Mouse (Mus musculus) midbrain, embryonic 10.5 days (tissue): ENCODE results near the gene Rsu1. TPM values are rescaled to one million over a fixed set of nuclear protein-coding genes. Genes with fewer than 3 reads are reported as not detected.
"Not testable (repeated sequence)": the region's sequence is repeated elsewhere in the genome, so short reads cannot be mapped to it uniquely, and the experiment has no call there.

Source experiments
- DNase-seq: peaks from one replicate; pipeline ENCODE4 v3.0.0-alpha.2; 2017; ENCODE audit warnings: low spot score
- H3K27ac ChIP-seq: fragments of 300-500 bp; sonication (generic); replicated peaks from 2 replicates; pipeline ENCODE4 v1.5.1; 2016; ENCODE audit warnings: mild to moderate bottlenecking
- H3K27me3 ChIP-seq: fragments of 300-500 bp; sonication (generic); 2 replicates; pipeline ENCODE4 v1.6.1; 2016; ENCODE audit warnings: low read depth, mild to moderate bottlenecking; ENCODE audit not compliant: poor library complexity, severe bottlenecking
- H3K36me3 ChIP-seq: fragments of 300-500 bp; sonication (generic); 2 replicates; pipeline ENCODE4 v1.6.1; 2016; ENCODE audit warnings: mild to moderate bottlenecking, moderate library complexity
- H3K4me1 ChIP-seq: fragments of 300-500 bp; sonication (generic); 2 replicates; pipeline ENCODE4 v1.6.1; 2016
- H3K4me3 ChIP-seq: fragments of 300-500 bp; sonication (generic); 2 replicates; pipeline ENCODE4 v1.5.1; 2016; ENCODE audit warnings: mild to moderate bottlenecking, moderate library complexity
- H3K9me3 ChIP-seq: fragments of 300-500 bp; sonication (generic); replicated peaks from 2 replicates; pipeline ENCODE4 v1.6.1; 2016; ENCODE audit warnings: mild to moderate bottlenecking
- WGBS: fragments of 180-500 bp; shearing (Covaris S2); methylation state at CpG from one replicate; pipeline ENCODE4 v1.1.7; 2016; 5-methylcytosine and 5-hydroxymethylcytosine counted together
- polyA plus RNA-seq: library from polyadenylated mRNA; unstranded; fragments of >200 nt; fragmentation: Nextera tagmentation; extraction: Ambion mirVana; gene quantifications from 2 replicates; pipeline ENCODE4 v1.2.1, GENCODE M21; 2016

The Rsu1 gene
- polyA plus RNA-seq, 1 experiment from 2014 or later: 70.0 TPM

DNA sequence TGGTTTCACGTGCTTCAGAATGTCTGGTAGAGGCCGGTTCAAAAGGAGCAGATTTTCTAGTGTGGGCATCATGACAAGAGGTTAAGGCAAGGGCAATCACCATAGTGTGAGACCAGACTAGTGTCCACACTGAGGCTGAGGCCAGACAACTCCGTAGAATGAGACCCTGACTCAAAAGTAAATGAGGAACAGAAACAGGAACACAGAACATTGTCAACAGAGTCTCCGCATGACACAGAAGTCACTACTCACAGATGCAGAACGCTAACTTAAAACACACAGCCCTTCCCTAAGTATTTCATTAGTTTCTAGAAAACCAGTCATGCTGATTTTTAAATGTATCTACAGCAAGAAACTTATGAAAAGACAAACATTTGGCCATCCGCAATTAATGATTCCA is 53.1 kb downstream of the Rsu1 start:
- Histone ChIP-seq H3K4me1 (no peaks in the 10 kb centered on the region), H3K27me3 (no peaks in the 10 kb centered on the region), H3K4me3 (no peak overlapping the region), H3K36me3 (peaks cover 9% of the 10 kb centered on the region; the same call in 1 of the 2 replicates), H3K9me3 (no peaks in the 10 kb centered on the region), H3K27ac (no peak overlapping the region)
- DNase-seq: no peak
- WGBS: 83% methylated on average over 6 of the region's 6 CpGs

DNA sequence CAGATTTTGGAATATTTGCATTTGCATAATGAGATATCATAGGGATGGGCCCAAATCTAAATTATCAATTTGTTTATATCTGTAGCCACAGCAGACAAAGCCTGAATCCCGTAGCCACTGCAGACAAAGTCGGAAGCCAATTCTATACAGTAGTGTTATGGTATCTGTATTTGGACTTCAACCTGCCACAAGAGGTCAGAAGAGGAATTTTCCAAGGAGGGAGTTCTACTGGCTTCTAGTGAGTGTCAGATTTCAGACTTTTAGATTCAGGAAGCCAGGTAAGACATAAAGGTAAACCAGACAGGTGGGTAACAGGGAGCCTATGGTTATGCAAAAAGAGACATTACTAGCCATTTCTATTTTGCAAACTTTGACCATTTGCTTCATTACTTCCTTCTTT is 64.4 kb downstream of the Rsu1 start:
- Histone ChIP-seq H3K27me3 (no peaks in the 10 kb centered on the region), H3K4me1 (0 out of 2 replicates have a peak, but pooled peaks cover 4% of the 10 kb centered on the region), H3K27ac (no peak overlapping the region), H3K4me3 (no peak overlapping the region), H3K36me3 (no peaks in the 10 kb centered on the region), H3K9me3 (no peaks in the 10 kb centered on the region)
- 91% methylated on average over 2 of the region's 2 CpGs for WGBS
- no peak for DNase-seq

DNA sequence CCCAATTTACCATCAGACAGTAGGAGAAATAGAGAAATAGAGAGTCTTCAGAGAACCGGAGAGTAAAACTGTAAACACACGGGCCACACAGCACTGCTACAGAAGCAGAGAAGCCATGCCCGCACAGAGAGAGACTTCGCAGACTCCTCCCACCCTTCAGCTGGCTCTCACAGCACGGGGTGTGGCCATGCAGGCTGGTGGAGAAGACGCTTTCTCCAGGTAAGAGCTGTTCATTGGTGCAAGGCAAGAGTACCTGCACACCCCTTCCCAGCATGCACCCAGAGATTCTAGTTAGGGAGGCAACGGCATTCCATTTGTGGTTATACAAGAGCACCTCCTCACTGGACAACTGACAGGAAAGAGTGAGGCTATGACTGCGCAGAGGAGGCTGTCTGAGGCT is 64.8 kb downstream of the Rsu1 start:
- H3K4me3 ChIP-seq: no peak overlapping the region
- DNase-seq: no peak
- H3K27ac ChIP-seq: no peak overlapping the region
- H3K36me3 ChIP-seq: no peaks in the 10 kb centered on the region
- no peaks in the 10 kb centered on the region for H3K9me3 ChIP-seq
- 68% methylated on average over 8 of the region's 8 CpGs for WGBS
- H3K27me3 ChIP-seq: no peaks in the 10 kb centered on the region
- H3K4me1 ChIP-seq: 0 out of 2 replicates have a peak, but pooled peaks cover 4% of the 10 kb centered on the region

DNA sequence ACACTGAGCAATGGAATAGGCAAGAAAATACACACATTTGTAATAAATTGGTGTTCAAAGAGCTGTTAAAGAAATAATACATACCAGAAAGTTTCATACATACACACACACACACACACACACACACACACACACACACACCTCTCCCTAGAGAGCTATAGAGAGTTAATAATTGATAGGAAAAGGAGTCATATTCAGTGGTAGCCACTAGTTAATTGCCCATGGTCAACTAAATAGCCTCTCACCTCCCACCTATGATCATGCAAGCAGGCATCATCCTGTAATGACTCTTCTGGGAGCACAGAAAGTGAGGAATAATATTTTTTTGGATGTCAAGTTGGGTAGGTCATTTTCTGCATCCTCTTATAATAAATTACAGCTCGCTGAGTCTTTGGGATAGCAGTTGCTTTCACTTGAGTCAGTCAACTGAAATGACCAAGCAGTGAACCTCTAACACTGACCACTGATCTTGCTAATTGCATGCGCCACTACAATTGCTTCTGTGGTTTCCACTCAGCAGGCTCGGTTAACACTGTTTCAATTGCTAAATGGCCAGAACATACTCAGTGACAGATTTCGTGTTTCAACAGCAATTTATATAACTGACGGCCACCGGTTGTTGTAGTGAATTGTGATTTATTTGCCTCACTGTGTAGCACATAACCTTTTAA is 68.3 kb downstream of the Rsu1 start:
- no peaks in the 10 kb centered on the region for H3K27me3 ChIP-seq
- H3K4me3 ChIP-seq: no peak overlapping the region
- no peak overlapping the region for H3K27ac ChIP-seq
- no peaks in the 10 kb centered on the region for H3K36me3 ChIP-seq
- DNase-seq: no peak
- 0 out of 2 replicates have a peak, but pooled peaks cover 4% of the 10 kb centered on the region for H3K4me1 ChIP-seq
- WGBS: 63% methylated on average over 6 of the region's 6 CpGs
- no peaks in the 10 kb centered on the region for H3K9me3 ChIP-seq

DNA sequence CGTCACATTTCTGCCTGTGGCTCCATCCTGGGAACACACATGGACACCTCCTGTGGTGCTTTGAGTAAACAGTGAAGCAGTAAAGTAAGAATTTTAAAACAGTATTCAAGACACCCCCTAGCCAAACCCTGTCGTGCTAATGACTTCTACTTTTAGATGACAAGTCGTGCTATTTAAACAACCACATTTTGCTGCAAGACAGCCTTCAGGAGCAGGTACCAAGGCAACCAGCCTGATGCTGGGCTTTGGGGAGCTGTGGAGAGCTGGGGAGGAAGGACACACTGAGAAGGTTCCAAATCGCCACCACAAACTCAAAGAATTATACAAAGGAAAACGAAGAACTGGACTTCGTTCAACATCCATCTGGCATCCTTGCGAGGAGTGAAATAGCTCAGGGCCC is 71.5 kb downstream of the Rsu1 start:
- Histone ChIP-seq H3K27ac (no peak overlapping the region), H3K4me3 (no peak overlapping the region), H3K36me3 (no peaks in the 10 kb centered on the region), H3K27me3 (no peaks in the 10 kb centered on the region), H3K4me1 (0 out of 2 replicates have a peak, but pooled peaks cover 4% of the 10 kb centered on the region), H3K9me3 (no peaks in the 10 kb centered on the region)
- no peak for DNase-seq
- 84% methylated on average over 7 of the region's 7 CpGs for WGBS

DNA sequence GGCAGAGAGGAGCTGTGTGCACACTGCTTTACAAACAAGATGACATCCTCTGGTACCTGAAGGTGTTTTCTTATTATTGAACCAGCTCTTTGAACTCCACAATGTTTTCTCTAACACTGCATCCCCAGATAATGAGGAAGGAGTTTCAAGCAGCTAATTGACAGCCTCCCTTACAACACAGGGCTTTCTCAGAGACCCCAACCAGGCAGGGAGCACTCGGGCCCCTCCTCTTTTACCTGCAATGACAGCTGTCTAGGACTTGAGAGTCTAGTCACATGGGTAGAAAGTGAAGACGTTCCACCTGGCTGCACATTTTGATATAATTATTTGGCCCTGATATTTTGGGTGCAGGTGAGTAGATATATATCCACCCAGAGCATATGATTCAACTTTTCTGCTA is 72.2 kb downstream of the Rsu1 start:
- 0 out of 2 replicates have a peak, but pooled peaks cover 4% of the 10 kb centered on the region for H3K4me1 ChIP-seq
- no peak for DNase-seq
- no peaks in the 10 kb centered on the region for H3K9me3 ChIP-seq
- no peaks in the 10 kb centered on the region for H3K36me3 ChIP-seq
- H3K27me3 ChIP-seq: no peaks in the 10 kb centered on the region
- no peak overlapping the region for H3K27ac ChIP-seq
- WGBS: 71% methylated on average over 2 of the region's 2 CpGs
- H3K4me3 ChIP-seq: no peak overlapping the region

DNA sequence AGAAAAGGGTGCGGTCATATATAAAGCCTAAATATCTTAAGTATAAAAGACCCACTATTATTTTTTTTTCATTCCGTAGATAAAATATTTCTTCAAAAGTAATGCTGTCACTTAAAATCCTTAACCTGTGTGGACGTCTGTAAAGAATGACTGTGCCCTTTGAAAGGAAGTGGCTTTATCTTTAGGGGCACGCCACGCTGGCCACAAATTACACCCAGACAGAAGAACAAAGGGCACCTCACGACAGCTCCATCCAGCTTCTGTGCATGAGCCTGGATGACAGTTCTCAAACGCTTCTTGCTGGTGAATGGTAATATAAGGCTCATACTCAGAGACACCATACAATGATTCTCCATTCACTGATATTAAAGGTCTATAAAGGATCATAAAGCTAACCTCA is 75.7 kb downstream of the Rsu1 start:
- no peak for DNase-seq
- no peaks in the 10 kb centered on the region for H3K27me3 ChIP-seq
- no peak overlapping the region for H3K4me3 ChIP-seq
- H3K27ac ChIP-seq: no peak overlapping the region
- H3K4me1 ChIP-seq: no peaks in the 10 kb centered on the region
- no peaks in the 10 kb centered on the region for H3K36me3 ChIP-seq
- 78% methylated on average over 7 of the region's 7 CpGs for WGBS
- H3K9me3 ChIP-seq: no peaks in the 10 kb centered on the region

DNA sequence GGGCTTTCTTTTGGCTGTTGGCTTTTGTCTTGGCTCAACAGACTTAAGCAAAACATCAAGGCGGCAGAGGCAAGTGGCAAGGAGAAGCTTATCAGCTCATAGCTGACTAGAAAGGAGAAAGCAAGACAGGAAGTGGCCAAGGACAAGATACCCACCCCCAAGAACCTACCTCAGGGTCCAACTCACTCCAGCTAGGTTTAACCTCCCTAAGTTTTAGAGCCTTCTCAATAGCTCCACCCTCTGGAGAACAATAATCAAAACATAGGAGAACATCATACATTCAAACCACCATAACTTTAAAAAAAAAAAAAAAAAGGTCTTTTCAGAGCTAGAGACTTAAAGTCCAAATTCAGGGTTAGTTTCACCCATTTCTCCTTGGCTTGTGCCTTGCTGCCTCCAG is 79.1 kb downstream of the Rsu1 start:
- Histone ChIP-seq H3K27me3 (no peaks in the 10 kb centered on the region), H3K4me3 (no peak overlapping the region), H3K9me3 (no peaks in the 10 kb centered on the region), H3K36me3 (no peaks in the 10 kb centered on the region), H3K27ac (no peak overlapping the region), H3K4me1 (no peaks in the 10 kb centered on the region)
- no peak for DNase-seq
- 83% methylated on average over 1 of the region's 1 CpGs for WGBS

DNA sequence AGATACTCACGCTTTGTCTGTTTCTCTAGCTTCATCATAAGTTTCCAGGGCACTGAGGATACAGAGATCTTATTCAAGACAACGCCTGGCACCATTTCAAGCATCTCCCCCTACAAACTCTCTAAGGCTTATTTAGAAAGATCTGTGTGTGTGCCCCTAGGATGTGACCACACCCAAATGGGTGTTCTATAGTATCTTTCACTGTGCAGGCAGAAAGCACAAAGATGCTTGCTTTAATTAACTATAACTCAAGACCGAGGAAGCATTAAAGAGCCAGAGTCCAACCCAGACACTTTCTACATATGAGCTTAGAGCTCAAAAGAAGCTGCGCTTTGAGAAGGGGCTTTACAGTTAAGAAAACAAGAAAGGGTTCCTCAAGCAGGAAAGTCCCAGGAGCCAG is 80.4 kb downstream of the Rsu1 start:
- no peaks in the 10 kb centered on the region for H3K36me3 ChIP-seq
- H3K9me3 ChIP-seq: no peaks in the 10 kb centered on the region
- H3K4me1 ChIP-seq: no peaks in the 10 kb centered on the region
- H3K4me3 ChIP-seq: no peak overlapping the region
- no peaks in the 10 kb centered on the region for H3K27me3 ChIP-seq
- H3K27ac ChIP-seq: no peak overlapping the region
- no peak for DNase-seq
- WGBS: 90% methylated on average over 4 of the region's 4 CpGs

DNA sequence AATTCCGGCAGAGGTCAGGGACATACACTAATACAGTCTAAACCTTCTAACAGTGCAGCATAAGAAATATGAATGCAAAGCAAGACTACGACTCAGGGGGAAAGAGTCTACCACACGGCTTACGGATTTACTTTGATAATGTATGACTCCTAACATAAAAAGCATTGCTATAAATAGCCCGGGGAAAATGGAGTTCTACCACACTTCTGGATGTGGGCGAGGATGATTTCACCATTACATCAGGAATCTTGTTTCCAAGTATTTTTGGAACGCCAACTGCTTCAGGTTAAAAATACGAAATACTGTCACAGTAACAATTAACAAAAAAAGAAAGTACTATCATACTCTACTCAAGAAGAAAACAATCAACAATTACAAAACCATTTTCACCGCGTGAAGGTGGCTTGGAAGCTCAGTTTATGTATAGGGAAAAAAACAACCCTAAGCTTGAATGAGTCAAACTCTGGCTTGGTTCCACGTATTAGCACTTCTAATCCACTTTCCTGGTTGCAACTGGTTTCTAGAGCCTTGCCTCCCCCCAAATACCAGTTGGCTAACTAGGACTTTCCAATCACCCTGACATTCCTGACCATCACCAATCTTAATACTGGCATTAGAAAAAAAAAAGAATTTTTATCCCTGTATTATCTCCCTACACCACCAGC is 82.3 kb downstream of the Rsu1 start:
- no peak for DNase-seq
- WGBS: 95% methylated on average over 11 of the region's 11 CpGs
- no peaks in the 10 kb centered on the region for H3K4me1 ChIP-seq
- H3K9me3 ChIP-seq: no peaks in the 10 kb centered on the region
- H3K36me3 ChIP-seq: no peaks in the 10 kb centered on the region
- H3K27ac ChIP-seq: no peak overlapping the region
- no peaks in the 10 kb centered on the region for H3K27me3 ChIP-seq
- H3K4me3 ChIP-seq: no peak overlapping the region

DNA sequence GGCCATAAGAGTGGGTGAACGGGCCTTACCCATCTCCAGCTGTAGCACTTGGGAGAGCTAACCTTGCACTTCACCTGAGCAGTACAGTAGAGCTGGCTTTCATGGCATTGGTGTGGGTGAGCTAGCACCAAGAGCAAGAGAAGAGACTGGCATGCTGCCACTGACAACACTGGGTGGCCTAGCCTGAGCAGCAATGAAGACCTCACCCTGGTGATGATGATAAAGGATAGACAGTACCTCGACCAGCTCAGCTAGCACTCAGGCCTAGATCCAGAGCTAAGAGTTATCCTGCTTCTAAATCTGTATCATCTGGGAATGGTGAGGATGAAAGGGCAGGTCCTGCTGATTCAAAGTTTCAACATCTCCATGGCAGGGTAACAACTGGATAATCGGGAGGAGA is 88.1 kb downstream of the Rsu1 start:
- peaks cover 14% of the 10 kb centered on the region for H3K27me3 ChIP-seq
- 88% methylated on average over 3 of the region's 3 CpGs for WGBS
- H3K27ac ChIP-seq: no peak overlapping the region
- H3K4me3 ChIP-seq: no peak overlapping the region
- DNase-seq: no peak
- no peaks in the 10 kb centered on the region for H3K4me1 ChIP-seq
- H3K9me3 ChIP-seq: no peaks in the 10 kb centered on the region
- H3K36me3 ChIP-seq: no peaks in the 10 kb centered on the region

DNA sequence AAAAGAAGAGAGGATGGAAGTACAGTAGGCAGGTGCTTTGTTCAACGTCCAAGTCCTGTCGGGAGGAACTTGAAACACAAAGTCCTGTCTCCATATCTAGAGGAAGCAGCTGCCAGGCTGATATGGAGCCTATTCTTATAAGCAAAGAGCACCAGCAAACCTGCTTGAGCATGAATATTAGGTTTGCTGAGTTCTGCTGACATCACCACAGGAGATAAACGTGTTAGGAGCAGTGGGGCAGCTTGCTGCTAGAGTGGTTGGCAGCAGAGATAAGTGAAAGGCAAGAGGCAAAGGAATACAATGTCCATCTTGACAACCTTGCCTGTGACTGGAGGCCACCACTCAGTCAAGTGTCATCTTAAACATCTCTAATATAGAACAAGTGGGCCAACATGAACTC is 89.3 kb downstream of the Rsu1 start:
- H3K4me3 ChIP-seq, H3K27ac ChIP-seq, H3K36me3 ChIP-seq, H3K9me3 ChIP-seq, H3K4me1 ChIP-seq, DNase-seq: not testable (repeated sequence)
- peaks cover 26% of the 10 kb centered on the region for H3K27me3 ChIP-seq
- WGBS: 100% methylated on average over 1 of the region's 3 CpGs

DNA sequence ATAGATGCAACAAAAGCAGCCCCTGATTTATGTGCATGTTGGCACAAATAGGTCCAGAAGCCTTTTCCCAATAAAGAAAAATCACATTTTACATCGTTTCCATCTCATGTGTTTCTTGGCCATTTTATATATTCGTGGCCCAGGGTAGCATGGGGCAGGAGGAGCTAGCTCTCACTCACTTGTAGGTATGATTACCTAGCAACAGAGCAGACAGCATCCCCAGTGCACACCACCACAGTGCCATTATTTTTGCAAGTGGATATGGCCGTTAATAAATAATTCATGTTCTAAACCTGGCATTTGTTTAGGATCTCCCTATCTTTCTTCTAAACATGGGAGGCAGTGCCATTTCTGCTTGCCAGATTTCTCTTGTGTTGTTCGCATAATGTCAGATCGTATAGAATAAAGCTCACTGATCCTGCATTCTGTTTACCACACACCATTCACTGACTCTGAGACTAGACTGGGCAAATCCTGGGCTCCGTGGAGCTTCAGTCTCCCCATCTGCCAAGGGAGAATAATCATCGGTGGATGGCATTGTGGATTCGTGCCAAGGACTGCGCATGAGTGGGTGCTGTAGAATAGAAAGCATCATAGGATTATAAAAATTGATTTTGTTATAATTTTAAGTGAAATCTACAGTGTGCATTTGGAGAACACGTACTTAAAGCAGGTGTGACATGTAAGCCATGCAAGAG is 93.4 kb downstream of the Rsu1 start:
- Histone ChIP-seq H3K27me3 (peaks cover 62% of the 10 kb centered on the region), H3K4me1 (peaks cover 22% of the 10 kb centered on the region), H3K4me3 (no peak overlapping the region), H3K27ac (no peak overlapping the region), H3K36me3 (no peaks in the 10 kb centered on the region), H3K9me3 (no peaks in the 10 kb centered on the region)
- no peak for DNase-seq
- WGBS: 90% methylated on average over 10 of the region's 10 CpGs
